Mouse (Mus musculus): ENCODE data around the gene Rela.

The Rela gene

GRCm38 (mm10) chr19:5636036-5636570, 1.2 kb upstream of the Rela start:
- DNase-seq (ENCODE audit: low spot score in 2 of 2), result no peak

DNA sequence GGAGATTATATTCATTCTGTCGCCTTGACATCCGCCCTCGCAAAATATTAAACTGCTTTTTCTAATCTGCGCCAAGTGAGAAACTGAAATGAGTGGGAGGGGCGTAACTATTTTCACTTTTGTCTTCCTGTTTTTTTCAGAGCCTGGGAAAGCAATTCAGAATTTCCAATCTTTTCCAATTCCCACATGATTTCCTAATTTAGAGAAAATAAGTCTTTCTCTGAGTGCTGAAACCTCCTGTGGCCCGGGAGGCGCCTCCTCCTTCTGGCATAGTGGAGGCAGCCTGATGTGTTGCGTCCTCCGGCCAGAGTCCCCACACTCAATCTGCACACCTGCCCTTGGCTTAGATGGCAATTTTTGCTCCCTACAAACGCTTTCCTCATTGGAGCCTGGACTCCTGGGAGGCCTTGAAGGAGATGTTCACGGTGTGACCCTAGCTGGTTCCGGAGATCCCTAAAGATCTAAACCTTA, 677 bp upstream of the Rela start:
- peak in 1 of 2 experiments; percentile 24 for DNase-seq (ENCODE audit: low spot score in 2 of 2)

GRCm38 (mm10) chr19:5638416-5639005, 1.2 kb downstream of the Rela start:
- peak in 1 of 2 experiments; percentile 69 for DNase-seq (ENCODE audit: low spot score in 2 of 2)

DNA sequence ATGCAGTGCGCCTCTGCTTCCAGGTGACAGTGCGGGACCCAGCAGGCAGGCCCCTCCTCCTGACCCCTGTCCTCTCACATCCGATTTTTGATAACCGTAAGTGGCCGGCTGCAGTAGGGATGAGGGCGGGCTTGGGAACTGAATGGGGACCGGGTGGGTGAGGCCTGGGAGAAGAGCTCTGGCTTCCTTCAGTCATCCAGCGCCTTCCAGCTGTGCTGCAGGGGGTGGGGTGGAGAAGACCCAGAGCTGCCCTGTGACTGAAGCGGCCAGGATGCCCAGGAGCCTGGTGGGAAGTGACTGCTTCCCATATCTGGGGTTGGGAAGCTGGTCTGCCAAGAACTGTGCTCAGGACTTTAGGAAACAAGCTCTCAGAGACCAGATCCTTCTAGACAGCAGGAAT, 3.1 kb downstream of the Rela start:
- no peak for DNase-seq (ENCODE audit: low spot score in 2 of 2)

DNA sequence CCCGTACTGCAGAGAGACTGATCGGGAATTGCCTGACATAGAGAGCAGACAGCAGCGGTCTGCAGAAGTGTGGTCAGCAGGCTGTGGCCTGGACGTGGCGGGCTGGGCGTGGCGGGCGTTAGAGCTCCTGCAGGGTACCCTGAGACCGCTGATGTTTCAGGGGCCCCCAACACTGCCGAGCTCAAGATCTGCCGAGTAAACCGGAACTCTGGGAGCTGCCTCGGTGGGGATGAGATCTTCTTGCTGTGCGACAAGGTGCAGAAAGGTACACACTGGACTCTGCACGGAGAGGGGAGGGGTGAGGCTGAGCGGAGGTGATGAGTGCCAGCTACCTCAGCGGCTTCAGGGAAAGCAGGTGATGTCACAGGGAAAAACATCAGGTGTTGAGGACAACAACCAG, 3.7 kb downstream of the Rela start:
- peak in 1 of 2 experiments; percentile 64 for DNase-seq (ENCODE audit: low spot score in 2 of 2)

DNA sequence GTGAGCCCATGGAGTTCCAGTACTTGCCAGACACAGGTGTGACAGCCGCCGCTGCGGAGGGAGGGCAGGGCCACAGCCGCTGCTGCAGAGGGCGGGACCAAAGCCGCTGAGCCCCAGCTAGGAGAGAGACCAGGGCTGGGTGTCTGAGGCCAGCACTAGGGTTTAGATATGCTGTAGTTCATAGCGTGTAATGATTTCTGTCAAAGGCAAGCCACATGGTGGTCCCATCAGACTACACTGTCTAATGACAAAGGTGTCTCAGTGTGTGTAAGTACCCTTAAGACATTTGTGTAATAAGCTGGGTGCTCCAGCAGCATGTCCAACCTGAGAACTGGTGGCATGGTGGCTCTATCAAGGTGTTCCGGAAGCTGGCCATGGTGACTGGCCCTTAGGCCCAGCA, 4.4 kb downstream of the Rela start:
- no peak for DNase-seq (ENCODE audit: low spot score in 2 of 2)

- DNase-seq (ENCODE audit: low spot score in 2 of 2), result peak in 1 of 2 experiments; percentile 51
Measured at GRCm38 (mm10) chr19:5645280-5645679, 8.0 kb downstream of the Rela start.

DNA sequence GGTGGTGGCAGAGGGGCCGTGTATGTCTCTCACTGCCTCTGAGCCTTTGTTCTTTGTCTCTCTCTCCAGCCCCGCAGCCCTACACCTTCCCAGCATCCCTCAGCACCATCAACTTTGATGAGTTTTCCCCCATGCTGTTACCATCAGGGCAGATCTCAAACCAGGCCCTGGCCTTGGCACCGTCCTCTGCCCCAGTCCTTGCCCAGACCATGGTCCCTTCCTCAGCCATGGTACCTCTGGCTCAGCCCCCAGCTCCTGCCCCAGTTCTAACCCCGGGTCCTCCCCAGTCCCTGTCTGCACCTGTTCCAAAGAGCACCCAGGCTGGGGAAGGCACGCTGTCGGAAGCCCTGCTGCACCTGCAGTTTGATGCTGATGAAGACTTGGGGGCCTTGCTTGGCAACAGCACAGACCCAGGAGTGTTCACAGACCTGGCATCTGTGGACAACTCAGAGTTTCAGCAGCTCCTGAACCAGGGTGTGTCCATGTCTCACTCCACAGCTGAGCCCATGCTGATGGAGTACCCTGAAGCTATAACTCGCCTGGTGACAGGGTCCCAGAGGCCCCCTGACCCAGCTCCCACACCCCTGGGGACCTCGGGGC, 9.5 kb downstream of the Rela start:
- no peak for DNase-seq (ENCODE audit: low spot score in 2 of 2)

DNA sequence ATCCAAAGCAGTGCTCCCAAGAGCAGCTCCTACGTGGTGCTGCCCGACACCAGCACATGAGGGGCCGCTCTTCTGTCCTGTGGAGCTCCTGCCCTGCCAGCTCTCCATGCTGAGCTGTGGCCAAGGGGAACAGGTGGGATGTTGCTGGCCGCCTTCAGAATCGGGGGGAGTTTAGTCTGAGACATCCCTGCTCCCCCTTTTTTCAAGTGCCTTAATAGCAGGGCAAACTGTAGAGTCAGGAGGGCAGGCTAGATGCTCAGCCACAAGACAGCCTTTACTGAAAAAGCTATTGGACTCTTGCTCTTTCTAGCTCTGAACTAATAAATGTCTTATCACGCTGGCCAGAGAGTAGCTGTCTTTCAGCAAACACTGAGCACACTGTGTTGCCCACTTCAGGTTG, 10.5 kb downstream of the Rela start:
- no peak for DNase-seq (ENCODE audit: low spot score in 2 of 2)

GRCm38 (mm10) chr19:5648401-5649297, 11.4 kb downstream of the Rela start:
- DNase-seq (ENCODE audit: low spot score in 2 of 2), result peak; percentile 80 to 89

- no peak for DNase-seq (ENCODE audit: low spot score in 2 of 2)
Measured at GRCm38 (mm10) chr19:5649298-5649741, 12.0 kb downstream of the Rela start.

- DNase-seq (ENCODE audit: low spot score in 2 of 2), result no peak
Measured at GRCm38 (mm10) chr19:5651502-5652274, 14.4 kb downstream of the Rela start.

DNA sequence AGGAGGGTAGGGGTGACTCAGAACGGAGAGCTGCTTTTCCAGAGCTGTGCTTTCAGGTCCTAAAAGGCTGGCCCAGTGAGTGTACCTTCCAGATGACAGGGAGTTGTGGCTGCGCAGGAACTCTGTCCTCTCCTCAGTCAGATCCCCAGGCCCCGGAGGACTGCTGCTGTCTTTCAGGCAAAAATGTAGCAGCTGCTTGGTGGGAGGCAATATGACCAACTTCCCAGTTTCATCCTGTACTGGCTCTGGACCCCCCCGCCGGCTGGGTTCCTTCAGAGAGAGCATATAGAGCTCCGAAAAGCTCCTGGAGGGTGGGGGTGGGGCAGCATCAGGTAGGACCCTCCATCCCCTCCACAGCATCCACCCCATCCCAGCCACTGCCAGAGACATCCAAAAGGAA, 15.3 kb downstream of the Rela start:
- no peak for DNase-seq (ENCODE audit: low spot score in 2 of 2)

- DNase-seq (ENCODE audit: low spot score in 2 of 2), result peak in 1 of 2 experiments; percentile 68
Measured at GRCm38 (mm10) chr19:5653969-5654719, 16.9 kb downstream of the Rela start.

DNA sequence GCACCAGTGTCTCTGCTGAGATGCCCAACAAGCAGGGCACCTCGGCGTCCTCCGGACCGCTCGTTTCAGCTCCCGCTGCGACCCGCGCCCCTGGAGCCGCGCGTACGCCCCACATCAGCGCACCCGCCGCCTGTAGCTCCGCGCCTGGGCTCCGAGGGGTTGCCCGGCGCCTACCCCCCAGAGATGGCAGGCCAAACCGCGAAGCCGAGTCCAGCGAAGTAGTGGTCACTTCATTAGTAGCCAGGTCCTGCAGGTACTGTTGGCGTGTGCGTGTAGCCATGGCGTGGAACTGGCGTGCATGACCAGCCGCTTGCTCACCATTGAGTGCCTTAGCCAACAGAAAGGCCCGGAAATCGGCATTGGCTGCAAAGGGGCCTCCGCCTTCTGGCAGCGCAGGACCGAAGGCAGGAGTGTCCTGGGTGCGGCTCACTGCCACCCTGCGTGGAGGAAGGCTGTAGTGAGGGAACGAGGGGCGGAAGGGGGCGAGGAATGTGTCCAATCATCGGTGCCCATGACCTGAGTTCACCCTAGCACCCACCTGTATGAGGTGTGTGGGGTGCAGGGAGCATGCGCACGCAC, 17.5 kb downstream of the Rela start:
- peak in 1 of 2 experiments; percentile 60 for DNase-seq (ENCODE audit: low spot score in 2 of 2)

DNA sequence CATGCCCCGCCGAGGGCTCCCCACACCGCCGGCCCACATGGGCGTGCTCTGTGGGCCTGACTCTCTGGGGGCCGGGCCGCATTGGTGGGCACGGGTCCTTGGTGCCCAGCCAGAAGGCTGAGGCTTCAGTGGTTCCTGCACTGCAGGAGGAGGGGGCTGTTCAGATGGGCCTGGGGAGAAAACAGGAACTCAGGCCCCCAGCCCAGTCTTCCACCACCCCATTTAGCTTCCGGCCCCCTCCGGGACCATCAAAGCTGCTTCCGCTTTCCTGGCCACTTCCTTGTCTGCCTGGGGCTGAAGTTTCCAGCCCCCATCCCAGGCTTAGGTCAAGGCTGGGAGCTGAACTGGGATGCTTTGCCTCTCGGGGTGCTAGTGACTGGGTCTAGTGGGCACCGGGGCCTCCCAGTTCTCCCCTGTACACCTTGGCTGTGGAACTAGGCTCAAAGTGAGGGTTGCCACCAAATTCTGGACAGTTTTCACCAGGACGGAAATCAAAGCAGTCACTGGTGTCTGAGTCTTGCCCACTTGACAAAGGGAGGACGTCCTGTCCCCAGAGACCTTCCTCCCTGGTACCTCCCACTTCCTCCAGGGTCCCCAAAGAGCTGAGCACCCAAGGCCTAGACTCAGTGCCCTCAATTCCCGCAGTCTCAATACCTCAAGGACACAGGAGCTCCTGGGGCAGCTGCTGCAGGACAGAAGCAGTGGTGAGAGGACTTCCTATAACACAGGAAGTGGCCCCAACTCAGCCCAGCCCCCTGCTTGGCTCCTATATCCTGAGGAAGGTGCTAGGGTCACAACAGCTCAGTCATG, 23.9 kb downstream of the Rela start:
- peak; percentile 71 to 81 for DNase-seq (ENCODE audit: low spot score in 2 of 2)

DNA sequence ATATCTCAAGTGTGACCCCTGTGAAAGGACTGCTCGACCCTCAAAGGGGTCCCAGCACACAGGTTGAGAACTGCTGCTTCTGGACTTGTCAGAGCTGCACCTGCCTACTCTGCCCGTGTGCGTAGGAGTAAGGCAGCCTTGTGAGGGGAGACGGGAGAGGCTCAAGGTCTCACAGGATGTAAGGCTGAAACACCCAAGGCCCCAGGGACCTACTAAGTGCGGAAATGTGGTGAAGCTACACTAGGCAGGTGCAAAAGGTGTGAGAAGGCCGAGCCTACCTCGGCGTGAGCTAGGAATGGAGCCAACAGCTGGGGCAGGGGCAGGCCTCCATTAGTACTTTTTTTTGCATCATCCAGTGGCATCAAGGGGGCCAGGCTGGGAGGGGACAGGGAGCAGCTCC, 25.0 kb downstream of the Rela start:
- DNase-seq (ENCODE audit: low spot score in 2 of 2), result peak in 1 of 2 experiments; percentile 57

GRCm38 (mm10) chr19:5662981-5663913, 26.0 kb downstream of the Rela start, which contains the start of gene Sipa1:
Gene Sipa1, minus strand, starts transcription at chr19:5663707.
- DNase-seq (ENCODE audit: low spot score in 2 of 2), result peak; percentile 98

All from spleen, postnatal 4 days (tissue).